Mouse (Mus musculus): Measurements from ENCODE around the gene Wrap53. TPM values are rescaled to one million over a fixed set of nuclear protein-coding genes. Genes with fewer than 3 reads are reported as not detected.

The Wrap53 gene
- total RNA-seq, 2 experiments from 2014 or later = 8.0 to 11.3 TPM

Other genes starting within 250 kb of the Wrap53 start
- 5.4 and 6.7 TPM in 2 replicates for gene Rnf227, start 239.8 kb downstream of the Wrap53 start, total RNA-seq (2014; fragmentation: Nextera tagmentation)
- gene Rnf227, start 239.8 kb downstream of the Wrap53 start, total RNA-seq (2017) = 4.5 and 7.6 TPM in 2 replicates
- gene Chd3, start 210.8 kb downstream of the Wrap53 start, total RNA-seq (2014; fragmentation: Nextera tagmentation) = 37.0 and 59.8 TPM in 2 replicates
- gene Chd3, start 210.8 kb downstream of the Wrap53 start, total RNA-seq (2017) = 26.9 and 37.7 TPM in 2 replicates
- gene Naa38, start 184.8 kb downstream of the Wrap53 start, total RNA-seq (2014; fragmentation: Nextera tagmentation) = 164 and 170 TPM in 2 replicates
- gene Naa38, start 184.8 kb downstream of the Wrap53 start, total RNA-seq (2017) = 112 and 181 TPM in 2 replicates
- gene Cyb5d1, start 184.6 kb downstream of the Wrap53 start, total RNA-seq (2014; fragmentation: Nextera tagmentation) = 22.8 and 25.2 TPM in 2 replicates
- 32.7 and 38.2 TPM in 2 replicates for gene Cyb5d1, start 184.6 kb downstream of the Wrap53 start, total RNA-seq (2017)
- not detected in 2 replicates for gene Tmem88, start 182.0 kb downstream of the Wrap53 start, total RNA-seq (2014; fragmentation: Nextera tagmentation)
- 0.56 TPM in 1 of 2 replicates, not detected in the other for gene Tmem88, start 182.0 kb downstream of the Wrap53 start, total RNA-seq (2017)
- 12.1 and 14.4 TPM in 2 replicates for gene Kdm6b, start 166.6 kb downstream of the Wrap53 start, total RNA-seq (2014; fragmentation: Nextera tagmentation)
- gene Kdm6b, start 166.6 kb downstream of the Wrap53 start, total RNA-seq (2017) = 0.99 and 2.8 TPM in 2 replicates
- gene Dnah2, start 31.1 kb downstream of the Wrap53 start, total RNA-seq (2014; fragmentation: Nextera tagmentation) = 0.11 and 3.5 TPM in 2 replicates
- not detected in 2 replicates for gene Dnah2, start 31.1 kb downstream of the Wrap53 start, total RNA-seq (2017)
- gene Efnb3, start 20.1 kb downstream of the Wrap53 start, total RNA-seq (2014; fragmentation: Nextera tagmentation) = not detected in 2 replicates
- not detected in 2 replicates for gene Efnb3, start 20.1 kb downstream of the Wrap53 start, total RNA-seq (2017)
- gene Trp53, start 104 bp upstream of the Wrap53 start, total RNA-seq (2014; fragmentation: Nextera tagmentation) = 215 and 226 TPM in 2 replicates
- 56.8 and 58.0 TPM in 2 replicates for gene Trp53, start 104 bp upstream of the Wrap53 start, total RNA-seq (2017)
- gene Atp1b2, start 25.7 kb upstream of the Wrap53 start, total RNA-seq (2014; fragmentation: Nextera tagmentation) = 1.7 and 3.0 TPM in 2 replicates
- 0.10 TPM in 1 of 2 replicates, not detected in the other for gene Atp1b2, start 25.7 kb upstream of the Wrap53 start, total RNA-seq (2017)
- not detected in 2 replicates for gene Shbg, start 37.6 kb upstream of the Wrap53 start, total RNA-seq (2014; fragmentation: Nextera tagmentation)
- not detected in 2 replicates for gene Shbg, start 37.6 kb upstream of the Wrap53 start, total RNA-seq (2017)
- not detected in 2 replicates for gene Sat2, start 41.8 kb upstream of the Wrap53 start, total RNA-seq (2014; fragmentation: Nextera tagmentation)
- gene Sat2, start 41.8 kb upstream of the Wrap53 start, total RNA-seq (2017) = 1.8 TPM in 1 of 2 replicates, not detected in the other
- 47.4 and 65.8 TPM in 2 replicates for gene Fxr2, start 52.7 kb upstream of the Wrap53 start, total RNA-seq (2014; fragmentation: Nextera tagmentation)
- 34.1 and 37.1 TPM in 2 replicates for gene Fxr2, start 52.7 kb upstream of the Wrap53 start, total RNA-seq (2017)
- gene Sox15, start 75.1 kb upstream of the Wrap53 start, total RNA-seq (2014; fragmentation: Nextera tagmentation) = not detected in 2 replicates
- gene Sox15, start 75.1 kb upstream of the Wrap53 start, total RNA-seq (2017) = not detected in 2 replicates
- 40.7 and 48.6 TPM in 2 replicates for gene Mpdu1, start 82.4 kb upstream of the Wrap53 start, total RNA-seq (2014; fragmentation: Nextera tagmentation)
- gene Mpdu1, start 82.4 kb upstream of the Wrap53 start, total RNA-seq (2017) = 58.5 and 67.9 TPM in 2 replicates
- 29.7 and 52.0 TPM in 2 replicates for gene Cd68, start 85.9 kb upstream of the Wrap53 start, total RNA-seq (2014; fragmentation: Nextera tagmentation)
- gene Cd68, start 85.9 kb upstream of the Wrap53 start, total RNA-seq (2017) = 27.0 and 47.7 TPM in 2 replicates
- 969 and 995 TPM in 2 replicates for gene Eif4a1, start 92.2 kb upstream of the Wrap53 start, total RNA-seq (2014; fragmentation: Nextera tagmentation)
- 1,214 and 1,335 TPM in 2 replicates for gene Eif4a1, start 92.2 kb upstream of the Wrap53 start, total RNA-seq (2017)
- 99.4 and 106 TPM in 2 replicates for gene Senp3, start 101.8 kb upstream of the Wrap53 start, total RNA-seq (2014; fragmentation: Nextera tagmentation)
- gene Senp3, start 101.8 kb upstream of the Wrap53 start, total RNA-seq (2017) = 95.6 and 98.9 TPM in 2 replicates
- gene Tnfsf13, start 105.5 kb upstream of the Wrap53 start, total RNA-seq (2014; fragmentation: Nextera tagmentation) = 5.4 and 27.7 TPM in 2 replicates
- 38.0 and 41.8 TPM in 2 replicates for gene Tnfsf13, start 105.5 kb upstream of the Wrap53 start, total RNA-seq (2017)
- gene Tnfsf12, start 115.6 kb upstream of the Wrap53 start, total RNA-seq (2014; fragmentation: Nextera tagmentation) = 2.1 and 6.1 TPM in 2 replicates
- 0.46 and 1.6 TPM in 2 replicates for gene Tnfsf12, start 115.6 kb upstream of the Wrap53 start, total RNA-seq (2017)
- 4.9 and 6.6 TPM in 2 replicates for gene Tnfsfm13, start 115.8 kb upstream of the Wrap53 start, total RNA-seq (2014; fragmentation: Nextera tagmentation)
- gene Tnfsfm13, start 115.8 kb upstream of the Wrap53 start, total RNA-seq (2017) = 3.6 and 6.1 TPM in 2 replicates
- gene Polr2a, start 178.4 kb upstream of the Wrap53 start, total RNA-seq (2014; fragmentation: Nextera tagmentation) = 153 and 165 TPM in 2 replicates
- 30.2 and 38.5 TPM in 2 replicates for gene Polr2a, start 178.4 kb upstream of the Wrap53 start, total RNA-seq (2017)
- not detected in 2 replicates for gene Slc35g3, start 181.7 kb upstream of the Wrap53 start, total RNA-seq (2014; fragmentation: Nextera tagmentation)
- not detected in 2 replicates for gene Slc35g3, start 181.7 kb upstream of the Wrap53 start, total RNA-seq (2017)
- 1.8 and 2.1 TPM in 2 replicates for gene Zbtb4, start 185.7 kb upstream of the Wrap53 start, total RNA-seq (2014; fragmentation: Nextera tagmentation)
- 0.26 and 0.43 TPM in 2 replicates for gene Zbtb4, start 185.7 kb upstream of the Wrap53 start, total RNA-seq (2017)
- gene Chrnb1, start 215.7 kb upstream of the Wrap53 start, total RNA-seq (2014; fragmentation: Nextera tagmentation) = not detected in 2 replicates
- 0.82 TPM in 1 of 2 replicates, not detected in the other for gene Chrnb1, start 215.7 kb upstream of the Wrap53 start, total RNA-seq (2017)
- gene Fgf11, start 221.6 kb upstream of the Wrap53 start, total RNA-seq (2014; fragmentation: Nextera tagmentation) = 1.6 and 2.9 TPM in 2 replicates
- gene Fgf11, start 221.6 kb upstream of the Wrap53 start, total RNA-seq (2017) = not detected in 2 replicates
- not detected in 2 replicates for gene Tmem102, start 225.4 kb upstream of the Wrap53 start, total RNA-seq (2014; fragmentation: Nextera tagmentation)
- gene Tmem102, start 225.4 kb upstream of the Wrap53 start, total RNA-seq (2017) = not detected in 2 replicates
- not detected in 2 replicates for gene Gm39566, start 235.0 kb upstream of the Wrap53 start, total RNA-seq (2014; fragmentation: Nextera tagmentation)
- not detected in 2 replicates for gene Gm39566, start 235.0 kb upstream of the Wrap53 start, total RNA-seq (2017)
- not detected in 2 replicates for gene Spem2, start 238.2 kb upstream of the Wrap53 start, total RNA-seq (2014; fragmentation: Nextera tagmentation)
- not detected in 2 replicates for gene Spem2, start 238.2 kb upstream of the Wrap53 start, total RNA-seq (2017)
- not detected in 2 replicates for gene Spem1, start 241.9 kb upstream of the Wrap53 start, total RNA-seq (2014; fragmentation: Nextera tagmentation)
- not detected in 2 replicates for gene Spem1, start 241.9 kb upstream of the Wrap53 start, total RNA-seq (2017)